Mouse (Mus musculus) neutrophil, adult 5-6 weeks (primary cell): ENCODE results near the gene Lcmt1. TPM values are rescaled to one million over a fixed set of nuclear protein-coding genes. Genes with fewer than 3 reads are reported as not detected.

ENCODE experiments used
- total RNA-seq: library from RNA; stranded (forward); fragments of 200-1000 nt; gene quantifications from 2 replicates; pipeline ENCODE4 v1.2.3, GENCODE M21; 2017

Lcmt1 gene
- total RNA-seq, 1 experiment from 2014 or later, result 11.1 TPM

Other genes starting within 250 kb of the Lcmt1 start
- 108 and 112 TPM in 2 replicates for gene Tnrc6a, start 245.9 kb upstream of the Lcmt1 start, total RNA-seq
- gene Slc5a11, start 155.0 kb upstream of the Lcmt1 start, total RNA-seq, result 0.35 and 1.6 TPM in 2 replicates
- 105 and 107 TPM in 2 replicates for gene Arhgap17, start 131 bp downstream of the Lcmt1 start, total RNA-seq
- not detected in 2 replicates for gene Aqp8, start 92.5 kb downstream of the Lcmt1 start, total RNA-seq
- gene Zkscan2, start 130.7 kb downstream of the Lcmt1 start, total RNA-seq, result 0.12 TPM in 1 of 2 replicates, not detected in the other